Mouse (Mus musculus): ENCODE data around the gene Psmb1.
"Not testable (repeated sequence)": the region's sequence is repeated elsewhere in the genome, so short reads cannot be mapped to it uniquely, and the experiment has no call there.

Gene Psmb1

GRCm38 (mm10) chr17:15456595-15456994 is 43.0 kb downstream of the Psmb1 start:
- DNase-seq, result no peak

- DNase-seq, result no peak
Measured at GRCm38 (mm10) chr17:15455203-15455602, 44.3 kb downstream of the Psmb1 start.

DNA sequence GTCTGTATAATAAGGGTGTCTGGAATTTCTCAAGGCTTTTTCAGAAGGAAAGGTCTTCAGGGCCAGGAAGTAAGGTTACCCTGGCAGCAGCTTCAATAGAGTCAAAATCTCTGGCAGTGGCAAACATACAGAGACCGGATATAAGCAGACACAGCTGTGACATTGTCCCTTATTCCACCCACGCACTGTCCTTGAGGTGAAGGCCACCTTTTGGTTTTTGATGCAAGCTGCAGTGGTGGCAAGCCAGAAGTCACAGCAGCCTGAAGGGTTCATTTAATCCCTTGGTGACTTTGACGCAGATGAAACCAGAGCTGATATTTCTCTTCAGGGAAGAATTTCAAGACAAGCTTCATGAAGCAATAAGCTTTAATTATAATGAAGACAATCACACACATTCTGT is 49.9 kb downstream of the Psmb1 start:
- no peak for DNase-seq

DNA sequence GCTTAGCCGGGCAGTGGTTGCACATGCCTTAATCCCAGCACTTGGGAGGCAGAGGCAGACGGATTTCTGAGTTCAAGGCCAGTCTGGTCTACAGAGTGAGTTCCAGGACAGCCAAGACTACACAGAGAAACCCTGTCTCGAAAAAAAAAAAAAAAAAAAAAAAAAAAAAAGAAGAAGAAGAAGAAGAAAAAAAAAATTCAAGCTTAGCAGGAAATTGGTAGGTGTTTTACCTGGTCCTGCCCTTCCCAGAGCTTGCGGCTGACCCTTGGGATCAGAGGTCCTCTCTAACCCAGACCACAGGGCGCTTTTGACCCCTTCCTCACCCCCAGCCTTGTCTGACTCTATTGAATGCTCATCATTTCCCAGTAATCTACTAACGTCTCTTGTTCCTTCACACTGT is 50.4 kb downstream of the Psmb1 start:
- DNase-seq, result not testable (repeated sequence)

DNA sequence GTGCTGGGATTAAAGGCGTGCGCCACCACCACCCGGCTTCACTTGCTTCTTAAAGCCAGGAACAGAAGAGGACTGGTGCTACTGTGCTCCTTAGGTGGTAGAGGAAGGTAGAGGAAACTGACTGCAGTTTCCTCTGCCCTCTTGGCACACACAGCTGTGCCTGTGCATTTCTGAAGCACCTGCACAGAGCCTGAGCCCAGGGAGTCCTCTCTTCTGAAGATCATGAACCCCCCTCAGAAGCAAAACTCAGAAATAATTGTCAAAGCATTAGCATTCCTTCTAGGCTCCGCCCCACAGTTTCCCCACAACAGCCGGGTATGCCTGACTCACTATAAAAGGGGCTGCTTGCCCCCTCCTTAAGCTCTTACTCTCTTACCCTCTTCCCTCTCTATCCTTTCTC is 51.7 kb downstream of the Psmb1 start:
- DNase-seq, result no peak

- DNase-seq, result no peak
Measured at GRCm38 (mm10) chr17:15445421-15445820, 54.1 kb downstream of the Psmb1 start.

DNA sequence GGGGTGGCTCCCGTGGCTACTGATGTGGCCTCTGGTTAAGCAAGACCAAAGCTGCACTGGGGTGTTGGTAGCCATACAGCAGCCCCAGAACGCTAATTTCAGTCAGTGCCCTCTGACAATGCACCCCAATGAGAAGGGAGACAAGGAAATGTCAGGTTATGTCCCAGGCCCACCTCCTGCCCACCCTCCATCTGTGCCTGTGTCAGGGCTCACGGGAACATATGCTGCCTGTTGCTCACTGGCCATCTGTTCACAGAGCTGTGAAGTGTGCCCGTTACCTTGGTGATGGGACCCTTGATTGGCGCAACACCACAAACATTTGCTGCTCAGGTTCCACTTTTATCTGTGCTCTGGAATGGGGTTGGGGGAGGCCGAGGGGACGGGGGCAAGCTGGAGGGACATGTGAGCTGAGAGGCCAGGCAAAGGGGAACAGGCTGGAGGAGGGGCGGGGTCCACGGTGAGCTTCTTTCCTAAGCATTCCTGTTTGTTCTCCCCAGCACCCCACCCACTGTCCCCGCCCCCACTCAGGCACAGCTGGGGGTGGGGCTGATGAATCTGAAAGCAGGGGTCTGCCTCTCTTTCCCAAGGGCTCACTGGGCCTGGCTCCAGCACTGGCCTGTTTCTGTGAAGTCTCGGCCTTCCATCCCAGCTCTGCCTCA is 59.0 kb downstream of the Psmb1 start:
- DNase-seq, result no peak

DNA sequence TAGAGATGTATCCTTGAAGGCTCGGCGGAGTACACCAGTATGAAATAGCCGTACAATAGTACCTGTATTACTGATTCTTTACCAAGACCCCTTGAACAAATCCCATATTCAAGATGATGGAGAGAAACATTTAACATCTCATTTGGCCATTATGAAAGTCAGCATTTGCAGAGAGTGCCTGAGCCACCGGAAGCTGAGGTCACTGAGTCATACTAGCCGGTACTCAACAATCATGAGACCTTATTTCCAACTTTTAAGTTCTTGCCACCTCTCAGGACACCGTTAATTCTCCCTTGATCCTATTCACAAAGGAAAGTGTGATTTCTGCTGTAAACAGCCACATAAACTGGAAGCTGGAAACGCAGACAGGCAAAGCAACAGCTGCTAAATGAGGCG is 59.5 kb downstream of the Psmb1 start:
- no peak for DNase-seq

GRCm38 (mm10) chr17:15434748-15435147 is 64.8 kb downstream of the Psmb1 start:
- DNase-seq, result no peak

- DNase-seq, result no peak
Measured at GRCm38 (mm10) chr17:15432036-15432435, 67.5 kb downstream of the Psmb1 start.

GRCm38 (mm10) chr17:15431551-15431950 is 68.0 kb downstream of the Psmb1 start:
- DNase-seq, result no peak

GRCm38 (mm10) chr17:15431021-15431514 is 68.5 kb downstream of the Psmb1 start:
- no peak for DNase-seq

DNA sequence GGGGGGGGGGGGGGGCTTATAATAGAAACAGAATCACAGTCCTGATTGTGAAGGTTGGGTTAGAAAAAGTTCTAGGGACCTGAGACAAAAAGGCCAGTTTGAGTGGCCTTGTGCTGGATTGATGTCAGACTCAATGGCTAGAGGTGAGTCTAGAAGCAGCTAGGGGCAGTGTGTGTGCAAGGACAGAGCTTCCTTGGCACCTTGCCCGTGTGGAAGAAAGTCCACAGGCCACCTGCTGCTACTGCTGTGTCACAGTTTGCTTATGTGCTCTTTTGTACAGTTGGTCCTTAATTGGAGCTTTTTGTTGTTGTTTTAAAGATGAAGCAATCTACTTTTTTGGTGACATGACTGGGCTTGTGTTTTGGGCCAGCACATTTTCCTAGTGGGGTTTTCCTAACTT is 69.6 kb downstream of the Psmb1 start:
- DNase-seq, result no peak

- DNase-seq, result no peak
Measured at GRCm38 (mm10) chr17:15429451-15429850, 70.1 kb downstream of the Psmb1 start.

DNA sequence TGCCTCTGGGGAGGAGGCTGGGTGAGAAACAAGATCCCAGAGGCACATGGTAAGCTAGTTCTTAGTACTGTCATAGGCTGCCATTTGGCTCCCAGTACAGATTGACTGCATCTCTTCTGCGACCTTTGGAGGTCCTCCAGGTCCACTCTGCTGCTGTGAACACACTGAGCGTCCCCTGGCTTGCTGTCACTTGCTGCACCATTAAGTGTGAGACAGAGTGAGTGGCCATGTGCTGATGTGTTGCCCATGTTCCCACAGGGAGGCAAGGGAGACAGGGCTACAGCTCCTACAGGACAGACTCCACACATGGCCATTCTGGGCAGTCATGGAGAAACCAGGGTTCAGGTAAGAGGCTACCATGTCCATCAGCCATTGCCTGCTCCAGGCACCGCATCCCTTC is 73.6 kb downstream of the Psmb1 start:
- DNase-seq, result no peak

All from lung, postnatal 14 days (tissue).